Comparison of ENCODE assay signal across 8 mouse cellular contexts in the genomic region with DNA sequence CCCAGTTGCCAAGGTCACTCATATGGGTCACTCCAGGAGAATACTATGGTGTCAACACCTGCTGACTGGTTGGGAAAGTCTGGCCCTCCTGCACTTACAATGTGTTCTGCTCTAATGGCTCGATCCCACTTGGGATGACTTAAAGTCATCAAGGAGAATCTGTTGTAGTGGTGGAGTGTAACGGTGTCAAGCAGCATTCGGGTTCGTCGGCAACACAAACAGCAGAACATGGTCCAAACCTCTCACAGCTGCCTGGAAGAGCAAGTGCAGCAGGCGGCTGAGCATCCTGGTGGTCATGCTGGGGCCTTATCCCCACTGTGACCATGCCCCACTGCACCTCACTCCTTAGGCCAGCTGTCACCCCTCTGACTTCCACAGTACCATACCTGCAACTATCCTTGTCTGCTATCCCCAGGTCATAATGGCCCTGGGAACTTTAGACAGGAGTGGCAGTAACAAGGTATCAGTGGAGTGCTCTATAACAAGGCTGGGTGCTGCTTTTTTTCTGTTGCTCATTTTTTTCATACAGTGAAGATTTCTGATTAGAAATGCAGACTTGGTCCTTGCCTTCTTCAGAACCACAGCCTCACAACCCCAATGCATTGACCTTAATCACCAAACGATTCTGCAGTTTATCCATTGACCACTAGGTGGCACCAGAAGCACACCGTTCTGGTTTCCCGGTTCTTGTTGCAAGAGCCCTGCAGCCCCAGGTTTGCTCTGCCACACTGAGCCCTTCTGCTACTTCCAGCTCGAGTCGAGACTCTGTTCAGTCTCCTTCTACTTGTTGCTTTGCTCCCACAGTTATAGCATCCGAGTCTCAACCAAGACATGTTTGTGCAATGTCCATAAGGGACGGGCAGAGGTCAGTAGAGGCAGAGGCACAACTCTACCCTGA. TPM values are rescaled to one million over a fixed set of nuclear protein-coding genes. Genes with fewer than 3 reads are reported as not detected.
DNase-seq lines count a peak whose midpoint lies in the region; ATAC-seq and TF ChIP-seq lines count a peak whose summit lies in the region.

No protein-coding gene starts in this region.

- no peak overlapping the region for H3K4me3 ChIP-seq in ES-E14 (ENCODE audit: insufficient read depth in 1 of 2, low read depth in 1 of 2, low read length in 2 of 2, poor library complexity in 1 of 2, severe bottlenecking in 1 of 2)
- H3K4me3 ChIP-seq in lung, adult 2 months (replicated peaks; ENCODE audit: extremely low read depth, low read depth, low read length), result no peak overlapping the region
- no peak overlapping the region for H3K4me3 ChIP-seq in olfactory bulb, adult 2 months (ENCODE audit: insufficient read depth, low read depth, low read length)
- no peak overlapping the region for H3K4me3 ChIP-seq in thymus, adult 2 months (ENCODE audit: control insufficient read depth, insufficient read depth, low read length)

- no peaks in the 10 kb centered on the region for H3K27me3 ChIP-seq in thymus, adult 2 months (ENCODE audit: control insufficient read depth, insufficient read depth, low read length)

- peaks cover 41% of the 10 kb centered on the region for H3K36me3 ChIP-seq in ES-E14 (ENCODE audit: control insufficient read depth, insufficient read depth, low read length, poor library complexity, severe bottlenecking)
- H3K36me3 ChIP-seq in thymus, adult 2 months (ENCODE audit: control insufficient read depth, insufficient read depth, low read length), result peaks cover 9% of the 10 kb centered on the region

- 51% methylated on average over 13 of the region's 13 CpGs for WGBS in lung, adult 2 months
- 56% methylated on average over 13 of the region's 13 CpGs for WGBS in olfactory bulb, adult 2 months
- 61% methylated on average over 13 of the region's 13 CpGs for WGBS in thymus, adult 2 months

- in situ Hi-C loops in ES-E14 (cut with MboI; ENCODE audit: low sequenced_read_pairs in 2 of 2, unreplicated experiment in 2 of 2), result loop anchor here in 1 of 2 experiments (10.0 kb wide), 1 partner anchor 182 kb away; no protein-coding TSS in a partner anchor

- no peaks in the 10 kb centered on the region for H3K9me3 ChIP-seq in ES-E14 (ENCODE audit: control insufficient read depth, insufficient read depth, low read depth, low read length)

- 0 out of 4 replicates have a peak, but pooled peaks cover 0 to 3% of the 10 kb centered on the region in 2 experiments for H3K4me1 ChIP-seq in ES-E14 (ENCODE audit: control insufficient read depth in 2 of 2, insufficient read depth in 2 of 2, low read length in 2 of 2, poor library complexity in 1 of 2)
- H3K4me1 ChIP-seq in lung, adult 2 months (ENCODE audit: control insufficient read depth, insufficient read depth, low read length), result peaks cover 7% of the 10 kb centered on the region
- peaks cover 3% of the 10 kb centered on the region; the same call in 1 of the 2 replicates for H3K4me1 ChIP-seq in olfactory bulb, adult 2 months (ENCODE audit: control insufficient read depth, insufficient read depth, low read length)
- no peaks in the 10 kb centered on the region for H3K4me1 ChIP-seq in thymus, adult 2 months (replicated peaks; ENCODE audit: control insufficient read depth, insufficient read depth, low read length)

- no peak overlapping the region for H3K27ac ChIP-seq in ES-E14 (ENCODE audit: insufficient read depth, low read depth, low read length, poor library complexity, severe bottlenecking)
- no peak overlapping the region for H3K27ac ChIP-seq in olfactory bulb, adult 2 months (ENCODE audit: insufficient read depth, low read depth, low read length)
- no peak overlapping the region for H3K27ac ChIP-seq in thymus, adult 2 months (ENCODE audit: control insufficient read depth, insufficient read depth, low read length)

- TF ChIP-seq POLR2A in lung, adult 2 months (IDR thresholded peaks at IDR 0.05; ENCODE audit: borderline replicate concordance, extremely low read depth, low read depth, low read length), result no peak
- no peak for TF ChIP-seq POLR2A in olfactory bulb, adult 2 months (IDR thresholded peaks at IDR 0.05; ENCODE audit: insufficient read depth, low read depth, low read length)
- no peak for TF ChIP-seq POLR2A in thymus, adult 2 months (IDR thresholded peaks at IDR 0.05; ENCODE audit: control insufficient read depth, extremely low read depth, insufficient read depth, low read length, poor library complexity)

- H3K9ac ChIP-seq in ES-E14 (ENCODE audit: insufficient read depth, low read depth, low read length, poor library complexity, severe bottlenecking), result no peak overlapping the region

- peak; percentile 75 for DNase-seq in ES-E14 (ENCODE audit: low read depth, low spot score)
- DNase-seq in brain, embryonic 18.5 days (ENCODE audit: low read depth, low spot score), result peak; percentile 50
- DNase-seq in fibroblast of lung, adult 2 months (ENCODE audit: low read depth), result peak; percentile 30
- peak; percentile 86 for DNase-seq in layer of hippocampus, adult 11-12 months (ENCODE audit: low spot score)
- DNase-seq in lung, adult 2 months, result peak; percentile 58
- DNase-seq in thymus, adult 2 months, result peak; percentile 71

- peak; percentile 75 to 83 for ATAC-seq in hematopoietic stem cell, adult 5-6 weeks (replicated peaks in 1 of 2; ENCODE audit: insufficient read depth in 1 of 2, low FRiP score in 2 of 2, low TSS enrichment in 1 of 2, low read depth in 1 of 2, poor library complexity in 2 of 2, severe bottlenecking in 2 of 2)

- TF ChIP-seq CTCF in lung, adult 2 months (IDR thresholded peaks at IDR 0.05; ENCODE audit: insufficient read depth, low read length), result peak; percentile 76
- peak; percentile 32; the same call in 1 of the 2 replicates for TF ChIP-seq CTCF in olfactory bulb, adult 2 months (IDR thresholded peaks at IDR 0.05; ENCODE audit: insufficient read depth, low read depth, low read length)
- peak; percentile 62; the same call in 1 of the 2 replicates for TF ChIP-seq CTCF in thymus, adult 2 months (IDR thresholded peaks at IDR 0.05; ENCODE audit: borderline replicate concordance, control insufficient read depth, extremely low read depth, insufficient read depth, low read length, poor library complexity)

TF ChIP-seq in ES-E14, 5 proteins besides CTCF, POLR2A, EP300 and RAD21:
- TF ChIP-seq CHD2 (IDR thresholded peaks at IDR 0.05; ENCODE audit: low read depth, low read length) (no peak), ZC3H11A (IDR thresholded peaks at IDR 0.05; ENCODE audit: borderline replicate concordance, low read depth, low read length) (peak; percentile 90; the same call in 1 of the 2 replicates)
TF ChIP-seq in ES-E14: peak in this region for 1.

RNA-seq across cellular contexts. Expression of a gene that starts 23.5 kb away (rescaled TPM):
- total RNA-seq in ES-E14 (2012; rRNA removed), result 0.16 and 0.18 TPM in 2 replicates
- total RNA-seq in hematopoietic stem cell, adult 5-6 weeks (2017), result not detected in 2 replicates
- 0.10 and 0.12 TPM in 2 replicates for polyA plus RNA-seq in lung, adult 2 months (2012; rRNA removed)
- not detected in 2 replicates for polyA plus RNA-seq in olfactory bulb, adult 2 months (2012; ENCODE audit: insufficient read depth, insufficient read length, low replicate concordance, missing spikeins)
- polyA plus RNA-seq in thymus, adult 2 months (2012; rRNA removed), result 0.22 and 0.40 TPM in 2 replicates

RNA-seq across cellular contexts. Expression of a gene that starts 46.0 kb away (rescaled TPM):
- 105 and 128 TPM in 2 replicates for total RNA-seq in ES-E14 (2012; rRNA removed)
- 19.4 and 22.5 TPM in 2 replicates for total RNA-seq in hematopoietic stem cell, adult 5-6 weeks (2017)
- polyA plus RNA-seq in lung, adult 2 months (2012; rRNA removed), result 408 and 425 TPM in 2 replicates
- polyA plus RNA-seq in olfactory bulb, adult 2 months (2012; ENCODE audit: insufficient read depth, insufficient read length, low replicate concordance, missing spikeins), result not detected in 2 replicates
- 38.9 and 40.9 TPM in 2 replicates for polyA plus RNA-seq in thymus, adult 2 months (2012; rRNA removed)

Comparison
In these comparisons a context has a peak if more than half of its experiments do, and no peak if none do; other contexts are left out.
1. DNase-seq: peak in every context shown above with its lines; median percentile 86 in layer of hippocampus, adult 11-12 months; 75 in ES-E14; 71 in thymus, adult 2 months; 58 in lung, adult 2 months; 50 in brain, embryonic 18.5 days; 30 in fibroblast of lung, adult 2 months.